Mouse (Mus musculus) cerebellum, adult 2 months (tissue): ENCODE measurements around the gene Tmem186.

Source experiments
- CTCF ChIP-seq: fragments of 200-500 bp; IDR thresholded peaks from 2 replicates; pipeline ENCODE4 v1.5.1; 2011; ENCODE audit warnings: low read depth, mild to moderate bottlenecking, control low read depth, low read length, moderate library complexity, borderline replicate concordance; ENCODE audit not compliant: insufficient read depth
- POLR2A ChIP-seq: fragments of 200-500 bp; IDR thresholded peaks from 2 replicates; pipeline ENCODE4 v1.6.1; 2011; ENCODE audit warnings: low read length, control low read depth, borderline replicate concordance; ENCODE audit not compliant: insufficient read depth

DNA sequence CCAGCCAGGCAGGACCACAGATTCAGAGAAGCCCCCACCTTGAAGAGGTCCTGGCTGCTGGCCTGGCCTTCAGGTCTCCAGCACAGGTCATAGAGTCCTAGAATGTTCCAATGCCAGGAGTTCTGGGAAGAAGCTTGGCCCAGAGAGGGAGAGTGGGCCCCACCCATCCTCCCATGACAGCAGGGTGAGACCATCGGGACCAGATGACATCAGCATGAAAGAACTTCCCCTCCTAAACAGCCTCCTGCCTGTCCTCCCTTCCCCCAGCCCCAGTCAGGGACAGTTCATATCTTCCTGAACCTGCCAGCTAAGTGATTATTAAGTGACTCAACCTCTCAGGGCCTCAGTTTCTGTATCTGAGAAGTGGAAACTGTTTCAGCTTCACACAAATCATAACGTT lies 28.9 kb upstream of the Tmem186 start:
- TF ChIP-seq CTCF (no peak), POLR2A (no peak)
